Mouse (Mus musculus) limb, embryonic 14.5 days (tissue): ENCODE results near the gene Col1a1. TPM values are rescaled to one million over a fixed set of nuclear protein-coding genes. Genes with fewer than 3 reads are reported as not detected.

Experiments used
- ATAC-seq: fragments of 200-750 bp; cut with Nextera tagmentation; 2 replicates; pipeline ENCODE4 v1.8.0; 2017; ENCODE audit warnings: low read depth, moderate number of reproducible peaks, moderate TSS enrichment; ENCODE audit not compliant: low FRiP score
- DNase-seq: peaks from one replicate; pipeline ENCODE4 v3.0.0-alpha.2; 2015; ENCODE audit warnings: low spot score
- H3K27ac ChIP-seq: fragments of 300-500 bp; sonication (generic); replicated peaks from 2 replicates; pipeline ENCODE4 v1.5.1; 2014; ENCODE audit warnings: low read depth, mild to moderate bottlenecking, low read length, moderate library complexity, mixed read lengths
- H3K27me3 ChIP-seq: fragments of 300-500 bp; sonication (generic); 2 replicates; pipeline ENCODE4 v1.6.1; 2014; ENCODE audit warnings: low read length, mixed read lengths; ENCODE audit not compliant: control insufficient read depth, insufficient read depth
- H3K36me3 ChIP-seq: fragments of 300-500 bp; sonication (generic); 2 replicates; pipeline ENCODE4 v1.6.1; 2014; ENCODE audit warnings: mild to moderate bottlenecking, low read length, moderate library complexity, mixed read lengths; ENCODE audit not compliant: control insufficient read depth, insufficient read depth
- H3K4me1 ChIP-seq: fragments of 300-500 bp; sonication (generic); 2 replicates; pipeline ENCODE4 v1.6.1; 2014; ENCODE audit warnings: antibody characterized with exemption, low read length, mixed read lengths; ENCODE audit not compliant: control insufficient read depth, insufficient read depth
- H3K4me2 ChIP-seq: fragments of 300-500 bp; sonication (generic); replicated peaks from 2 replicates; pipeline ENCODE4 v1.6.1; 2014; ENCODE audit warnings: low read depth, mild to moderate bottlenecking, low read length, moderate library complexity; ENCODE audit not compliant: severe bottlenecking
- H3K4me3 ChIP-seq: fragments of 300-500 bp; sonication (generic); replicated peaks from 2 replicates; pipeline ENCODE4 v1.5.1; 2014; ENCODE audit warnings: low read length
- H3K9ac ChIP-seq: fragments of 300-500 bp; sonication (generic); 2 replicates; pipeline ENCODE4 v1.6.1; 2014; ENCODE audit warnings: mild to moderate bottlenecking, low read depth, low read length, moderate library complexity; ENCODE audit not compliant: severe bottlenecking
- H3K9me3 ChIP-seq: fragments of 300-500 bp; sonication (generic); 2 replicates; pipeline ENCODE4 v1.6.1; 2016; ENCODE audit warnings: low read length; ENCODE audit not compliant: control insufficient read depth
- POLR2A ChIP-seq: fragments of 200-500 bp; IDR thresholded peaks from 2 replicates; pipeline ENCODE4 v1.8.0; 2012; ENCODE audit warnings: inconsistent platforms, mild to moderate bottlenecking, moderate library complexity, borderline replicate concordance; ENCODE audit not compliant: insufficient read depth, insufficient read length; ENCODE audit errors: extremely low read depth
- WGBS: fragments of 180-500 bp; shearing (Covaris S2); extraction: QIAGEN DNeasy Blood & Tissue Kit; methylation state at CpG from one replicate; pipeline ENCODE4 v1.1.7; 2014; 5-methylcytosine and 5-hydroxymethylcytosine counted together
- polyA plus RNA-seq, 2 experiments: library from polyadenylated mRNA; depleted of rRNA in 1 of 2; stranded (reverse) in 1 of 2; unstranded in 1 of 2; fragments of >200 nt; fragmentation: Nextera tagmentation in 1 of 2; extraction: Ambion mirVana in 1 of 2; gene quantifications; 2 replicates each; pipeline versions ENCODE4 v1.2.1 to v1.2.3; 2012 to 2014

The Col1a1 gene
- polyA plus RNA-seq, 2 experiments = 1,421 to 2,873 TPM

GRCm38 (mm10) chr11:94990102-94990748, 54.2 kb downstream of the Col1a1 start:
- ATAC-seq (peak; percentile 0; the same call in 1 of the 2 replicates), DNase-seq (no peak)
- Histone ChIP-seq H3K36me3 (0 out of 2 replicates have a peak, but pooled peaks cover 9% of the 10 kb centered on the region), H3K27ac (peak overlapping the region; percentile 88), H3K9me3 (no peaks in the 10 kb centered on the region), H3K4me1 (peaks cover 59% of the 10 kb centered on the region), H3K9ac (peak overlapping the region; percentile 82), H3K27me3 (no peaks in the 10 kb centered on the region), H3K4me3 (peak overlapping the region; percentile 87), H3K4me2 (peak overlapping the region; percentile 100)
- WGBS = 42% methylated on average over 6 of the region's 6 CpGs
- TF ChIP-seq POLR2A = no peak

GRCm38 (mm10) chr11:94990749-94991577, 54.9 kb downstream of the Col1a1 start, which contains the start of gene Ppp1r9b:
Gene Ppp1r9b, plus strand, starts transcription at chr11:94991035.
- TF ChIP-seq POLR2A = no peak
- peaks cover 63% of the 10 kb centered on the region for H3K4me1 ChIP-seq
- peak; percentile 91 for DNase-seq

GRCm38 (mm10) chr11:94991641-94992479, 55.8 kb downstream of the Col1a1 start:
- H3K4me1 ChIP-seq = peaks cover 63% of the 10 kb centered on the region
- H3K4me3 ChIP-seq = peak overlapping the region; percentile 87
- DNase-seq (no peak), ATAC-seq (no peak)
- H3K9ac ChIP-seq = peak overlapping the region; percentile 82
- H3K36me3 ChIP-seq = peaks cover 25% of the 10 kb centered on the region
- H3K4me2 ChIP-seq = peak overlapping the region; percentile 100
- H3K27ac ChIP-seq = peak overlapping the region; percentile 88
- no peaks in the 10 kb centered on the region for H3K9me3 ChIP-seq
- TF ChIP-seq POLR2A = no peak
- H3K27me3 ChIP-seq = no peaks in the 10 kb centered on the region
- WGBS = under 1% methylated on average over 78 of the region's 99 CpGs

More at GRCm38 (mm10) chr11:94990749-94991577, 54.9 kb downstream of the Col1a1 start, which contains the start of gene Ppp1r9b:
- H3K27ac ChIP-seq = peak within 1 kb of the TSS; percentile 88
- peak within 1 kb of the TSS; percentile 87 for H3K4me3 ChIP-seq
- peak within 1 kb of the TSS; percentile 100 for H3K4me2 ChIP-seq
- peak; percentile 82 for ATAC-seq
- H3K9me3 ChIP-seq = no peaks in the 10 kb centered on the region
- under 1% methylated on average over 48 of the region's 69 CpGs for whole genome bisulfite sequencing
- H3K9ac ChIP-seq = peak within 1 kb of the TSS; percentile 82
- H3K36me3 ChIP-seq = peaks cover 16% of the 10 kb centered on the region; the same call in 1 of the 2 replicates
- no peaks in the 10 kb centered on the region for H3K27me3 ChIP-seq

GRCm38 (mm10) chr11:94992480-94992753, 56.4 kb downstream of the Col1a1 start:
- Histone ChIP-seq H3K9ac (peak overlapping the region; percentile 82), H3K4me1 (peaks cover 62% of the 10 kb centered on the region), H3K4me2 (peak overlapping the region; percentile 100), H3K36me3 (peaks cover 31% of the 10 kb centered on the region), H3K9me3 (no peaks in the 10 kb centered on the region), H3K27ac (peak overlapping the region; percentile 41; the same call in 1 of the 2 replicates), H3K27me3 (no peaks in the 10 kb centered on the region), H3K4me3 (peak overlapping the region; percentile 87)
- TF ChIP-seq POLR2A = no peak
- ATAC-seq = no peak
- 2% methylated on average over 20 of the region's 20 CpGs for WGBS
- no peak for DNase-seq
